Mouse (Mus musculus) heart, postnatal 36 days (tissue): ENCODE measurements around the gene Baz2a. TPM values are rescaled to one million over a fixed set of nuclear protein-coding genes. Genes with fewer than 3 reads are reported as not detected.
A peak's percentile ranks its signal among the peaks of the same experiment; 100 is the strongest.
"Not testable (repeated sequence)": the region's sequence is repeated elsewhere in the genome, so short reads cannot be mapped to it uniquely, and the experiment has no call there.

Experiments
- DNase-seq, 2 experiments: peaks; one replicate each; pipeline ENCODE4 v3.0.0; 2021 to 2022
- intact Hi-C: fragments of 180-260 bp; cut with DNase I; formaldehyde crosslinking; loops from one replicate; pipeline ENCODE4 v1.15.1; 2025
- total RNA-seq, 2 experiments: library from RNA; stranded (reverse); gene quantifications; 2 replicates each; pipeline ENCODE4 v1.2.3; 2021

Baz2a gene
- total RNA-seq, 2 experiments from 2014 or later: 23.8 TPM

GRCm38 (mm10) chr10:128097587-128097971, 6.2 kb downstream of the Baz2a start:
- intact Hi-C loops: no loop called here

GRCm38 (mm10) chr10:128110103-128110761, 18.9 kb downstream of the Baz2a start:
- DNase-seq: no peak
- intact Hi-C loops: no loop called here

More at GRCm38 (mm10) chr10:128097587-128097971, 6.2 kb downstream of the Baz2a start:
- peak; percentile 65 to 67 for DNase-seq

GRCm38 (mm10) chr10:128111227-128111626, 19.9 kb downstream of the Baz2a start:
- no peak for DNase-seq
- intact Hi-C loops: no loop called here

GRCm38 (mm10) chr10:128123833-128124232, 32.5 kb downstream of the Baz2a start:
- no peak for DNase-seq
- intact Hi-C loops: no loop called here

- no peak for DNase-seq
- intact Hi-C loops: no loop called here
These were observed 33.5 kb downstream of the Baz2a start for GRCm38 (mm10) chr10:128124831-128125230.

GRCm38 (mm10) chr10:128125951-128126350, 34.6 kb downstream of the Baz2a start:
- intact Hi-C loops: no loop called here
- DNase-seq: no peak

GRCm38 (mm10) chr10:128127497-128127896, 36.1 kb downstream of the Baz2a start:
- DNase-seq: no peak
- intact Hi-C loops: no loop called here

- intact Hi-C loops: no loop called here
- no peak for DNase-seq
These were observed 36.8 kb downstream of the Baz2a start for GRCm38 (mm10) chr10:128128143-128128542.

- DNase-seq: no peak
- intact Hi-C loops: no loop called here
These were observed 39.9 kb downstream of the Baz2a start for GRCm38 (mm10) chr10:128131297-128131696.

GRCm38 (mm10) chr10:128131812-128132211, 40.4 kb downstream of the Baz2a start:
- intact Hi-C loops: no loop called here
- DNase-seq: no peak

GRCm38 (mm10) chr10:128133650-128134332, 42.4 kb downstream of the Baz2a start:
- intact Hi-C loops: no loop called here
- DNase-seq: no peak

GRCm38 (mm10) chr10:128135374-128135773, 44.0 kb downstream of the Baz2a start:
- intact Hi-C loops: no loop called here
- no peak for DNase-seq

GRCm38 (mm10) chr10:128140236-128140952, 49.0 kb downstream of the Baz2a start:
- intact Hi-C loops: loop anchor here (1.0 kb wide), 1 partner anchor 48 kb away; no protein-coding TSS in a partner anchor
- DNase-seq: peak; percentile 47 to 56

GRCm38 (mm10) chr10:128142165-128142564, 50.8 kb downstream of the Baz2a start:
- intact Hi-C loops: no loop called here
- DNase-seq: no peak

- intact Hi-C loops: no loop called here
- DNase-seq: no peak
These were observed 52.3 kb downstream of the Baz2a start for GRCm38 (mm10) chr10:128143659-128144058.

- DNase-seq: peak in 1 of 2 experiments; percentile 16
- intact Hi-C loops: no loop called here
These were observed 53.6 kb downstream of the Baz2a start for GRCm38 (mm10) chr10:128144961-128145360.

GRCm38 (mm10) chr10:128148789-128149365, 57.5 kb downstream of the Baz2a start:
- intact Hi-C loops: loop anchor here (2.0 kb wide), 1 partner anchor 28 kb away; no protein-coding TSS in a partner anchor
- peak in 1 of 2 experiments; percentile 21 for DNase-seq

GRCm38 (mm10) chr10:128149592-128149991, 58.2 kb downstream of the Baz2a start:
- peak; percentile 84 to 85 for DNase-seq
- intact Hi-C loops: loop anchor here (2.0 kb wide), 1 partner anchor 27 kb away; no protein-coding TSS in a partner anchor

GRCm38 (mm10) chr10:128150941-128151340, 59.6 kb downstream of the Baz2a start:
- DNase-seq: peak; percentile 57 to 63
- intact Hi-C loops: no loop called here

- intact Hi-C loops: no loop called here
These were observed 62.6 kb downstream of the Baz2a start for GRCm38 (mm10) chr10:128153978-128154377.

GRCm38 (mm10) chr10:128165726-128166125, 74.3 kb downstream of the Baz2a start:
- intact Hi-C loops, DNase-seq: not testable (repeated sequence)

More at GRCm38 (mm10) chr10:128153978-128154377, 62.6 kb downstream of the Baz2a start:
- no peak for DNase-seq
